Mouse (Mus musculus) adipocyte (in vitro differentiated cells): Measurements from ENCODE around the gene Arrb1.
A peak's percentile ranks its signal among the peaks of the same experiment; 100 is the strongest.

Source experiments
- DNase-seq: peaks from one replicate; pipeline ENCODE4 v3.0.0-alpha.2; 2016; ENCODE audit warnings: low spot score

Arrb1 gene

GRCm38 (mm10) chr7:99633966-99634665, 98.8 kb downstream of the Arrb1 start:
- DNase-seq = peak; percentile 6

DNA sequence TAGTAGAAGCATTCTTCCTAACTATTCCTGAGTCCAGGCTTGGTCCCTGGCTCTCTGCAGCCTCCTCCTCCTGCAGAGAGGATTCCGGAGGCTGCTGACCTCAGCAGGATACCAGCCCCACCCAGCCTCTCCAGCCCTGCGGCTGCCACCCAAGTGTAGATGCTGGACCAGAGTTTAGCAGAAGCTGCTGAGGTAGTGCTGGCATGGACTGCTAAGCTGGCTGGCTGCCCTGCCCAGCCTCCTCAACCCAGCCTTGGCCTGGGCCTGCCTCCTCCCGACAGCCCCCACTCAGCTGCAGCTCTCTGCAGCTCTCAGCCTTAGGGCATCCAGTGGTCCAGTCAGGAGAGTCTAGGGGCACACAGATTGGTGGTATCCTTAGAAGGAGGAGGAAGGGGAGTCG, 106.0 kb downstream of the Arrb1 start:
- no peak for DNase-seq

- DNase-seq = no peak
These were observed 106.8 kb downstream of the Arrb1 start for GRCm38 (mm10) chr7:99642078-99642477.

DNA sequence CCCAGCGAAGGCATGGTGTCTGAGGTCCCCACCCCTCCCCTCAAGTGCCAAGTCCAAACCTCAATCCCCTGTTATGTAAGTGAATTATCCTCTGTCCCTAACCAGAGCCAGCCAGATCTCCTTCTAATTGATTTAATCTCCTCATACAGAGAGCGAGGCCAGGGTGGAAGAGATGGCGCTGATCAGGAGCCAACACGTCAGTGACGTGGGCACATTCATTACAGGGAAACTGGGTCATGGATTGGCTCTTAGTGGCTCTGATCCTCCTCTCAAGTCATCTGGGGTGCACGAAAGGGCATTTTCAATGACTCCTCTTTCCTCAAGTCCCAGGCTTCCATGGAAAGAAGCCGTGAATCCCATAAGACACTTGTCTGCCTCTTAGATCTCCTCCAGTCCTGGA, 109.4 kb downstream of the Arrb1 start:
- no peak for DNase-seq

- peak; percentile 59 for DNase-seq
These were observed 113.4 kb downstream of the Arrb1 start for GRCm38 (mm10) chr7:99648623-99649022.

GRCm38 (mm10) chr7:99649585-99649984, 114.3 kb downstream of the Arrb1 start:
- DNase-seq = no peak

GRCm38 (mm10) chr7:99654244-99654643, 119.0 kb downstream of the Arrb1 start:
- no peak for DNase-seq
